Mouse (Mus musculus): ENCODE measurements around the gene H2al1i. TPM values are rescaled to one million over a fixed set of nuclear protein-coding genes. Genes with fewer than 3 reads are reported as not detected.

H2al1i gene
- polyA plus RNA-seq, 1 experiment from 2014 or later: not detected

DNA sequence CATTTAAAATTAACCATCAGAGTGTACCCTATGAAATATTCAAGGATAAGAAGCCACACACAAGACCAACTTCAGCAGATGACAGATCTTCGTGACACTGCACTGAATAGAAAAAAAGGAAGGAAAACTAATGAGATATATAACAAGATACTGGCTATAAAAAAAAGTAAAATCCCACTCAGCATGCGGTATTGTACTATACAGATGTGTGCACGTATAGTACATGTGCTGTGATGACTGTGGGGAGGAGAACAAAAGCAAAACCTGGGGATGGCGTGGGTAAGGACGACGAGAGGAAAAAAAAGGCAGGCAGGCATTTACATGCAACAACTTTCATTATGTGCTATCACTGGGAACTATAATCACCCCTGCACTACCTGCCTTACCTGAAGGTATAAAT is 36.4 kb downstream of the H2al1i start:
- Histone ChIP-seq H3K4me2 (ENCODE audit: low read depth, low read length) (no peak overlapping the region), H3K27me3 (ENCODE audit: control insufficient read depth, insufficient read depth, low read length) (0 out of 2 replicates have a peak, but pooled peaks cover 3% of the 10 kb centered on the region), H3K36me3 (replicated peaks; ENCODE audit: control insufficient read depth, insufficient read depth, low read depth, low read length) (no peaks in the 10 kb centered on the region), H3K27ac (replicated peaks; ENCODE audit: low read depth, low read length) (no peak overlapping the region), H3K9ac (replicated peaks; ENCODE audit: low read length) (no peak overlapping the region), H3K4me1 (ENCODE audit: control insufficient read depth, insufficient read depth, low read length) (no peaks in the 10 kb centered on the region), H3K4me3 (ENCODE audit: low read depth, low read length) (no peak overlapping the region), H3K9me3 (replicated peaks; ENCODE audit: control insufficient read depth, low read length) (no peaks in the 10 kb centered on the region)
- DNase-seq (ENCODE audit: low spot score): no peak
- no peak for ATAC-seq (replicated peaks; ENCODE audit: insufficient number of reproducible peaks, low FRiP score, low TSS enrichment, low read depth)
- WGBS: 84% methylated on average over 6 of the region's 6 CpGs

GRCm38 (mm10) chrX:11361261-11361660 is 36.8 kb downstream of the H2al1i start:
- H3K9me3 ChIP-seq (replicated peaks; ENCODE audit: control insufficient read depth, low read length): no peaks in the 10 kb centered on the region
- no peak overlapping the region for H3K27ac ChIP-seq (replicated peaks; ENCODE audit: low read depth, low read length)
- 83% methylated on average over 2 of the region's 2 CpGs for WGBS
- DNase-seq (ENCODE audit: low spot score) (no peak), ATAC-seq (replicated peaks; ENCODE audit: insufficient number of reproducible peaks, low FRiP score, low TSS enrichment, low read depth) (no peak)
- no peaks in the 10 kb centered on the region for H3K4me1 ChIP-seq (ENCODE audit: control insufficient read depth, insufficient read depth, low read length)
- no peak overlapping the region for H3K4me3 ChIP-seq (ENCODE audit: low read depth, low read length)
- no peak overlapping the region for H3K4me2 ChIP-seq (ENCODE audit: low read depth, low read length)
- H3K36me3 ChIP-seq (replicated peaks; ENCODE audit: control insufficient read depth, insufficient read depth, low read depth, low read length): no peaks in the 10 kb centered on the region
- no peak overlapping the region for H3K9ac ChIP-seq (replicated peaks; ENCODE audit: low read length)
- 0 out of 2 replicates have a peak, but pooled peaks cover 3% of the 10 kb centered on the region for H3K27me3 ChIP-seq (ENCODE audit: control insufficient read depth, insufficient read depth, low read length)

- WGBS: 55% methylated on average over 6 of the region's 6 CpGs
- DNase-seq (ENCODE audit: low spot score): no peak
Observed at GRCm38 (mm10) chrX:11363890-11364289, 39.4 kb downstream of the H2al1i start.

GRCm38 (mm10) chrX:11365151-11365550 is 40.7 kb downstream of the H2al1i start:
- H3K4me3 ChIP-seq (ENCODE audit: low read depth, low read length): no peak overlapping the region
- no peaks in the 10 kb centered on the region for H3K4me1 ChIP-seq (ENCODE audit: control insufficient read depth, insufficient read depth, low read length)
- no peaks in the 10 kb centered on the region for H3K36me3 ChIP-seq (replicated peaks; ENCODE audit: control insufficient read depth, insufficient read depth, low read depth, low read length)
- no peak overlapping the region for H3K9ac ChIP-seq (replicated peaks; ENCODE audit: low read length)
- H3K27ac ChIP-seq (replicated peaks; ENCODE audit: low read depth, low read length): no peak overlapping the region
- WGBS: 53% methylated on average over 12 of the region's 12 CpGs
- ATAC-seq (replicated peaks; ENCODE audit: insufficient number of reproducible peaks, low FRiP score, low TSS enrichment, low read depth) (no peak), DNase-seq (ENCODE audit: low spot score) (peak; percentile 70)
- no peaks in the 10 kb centered on the region for H3K9me3 ChIP-seq (replicated peaks; ENCODE audit: control insufficient read depth, low read length)
- no peak overlapping the region for H3K4me2 ChIP-seq (ENCODE audit: low read depth, low read length)
- H3K27me3 ChIP-seq (ENCODE audit: control insufficient read depth, insufficient read depth, low read length): 0 out of 2 replicates have a peak, but pooled peaks cover 3% of the 10 kb centered on the region

More at GRCm38 (mm10) chrX:11363890-11364289, 39.4 kb downstream of the H2al1i start:
- Histone ChIP-seq H3K4me3 (ENCODE audit: low read depth, low read length) (no peak overlapping the region), H3K9me3 (replicated peaks; ENCODE audit: control insufficient read depth, low read length) (no peaks in the 10 kb centered on the region), H3K4me2 (ENCODE audit: low read depth, low read length) (no peak overlapping the region), H3K4me1 (ENCODE audit: control insufficient read depth, insufficient read depth, low read length) (no peaks in the 10 kb centered on the region), H3K36me3 (replicated peaks; ENCODE audit: control insufficient read depth, insufficient read depth, low read depth, low read length) (no peaks in the 10 kb centered on the region), H3K9ac (replicated peaks; ENCODE audit: low read length) (no peak overlapping the region), H3K27ac (replicated peaks; ENCODE audit: low read depth, low read length) (no peak overlapping the region), H3K27me3 (ENCODE audit: control insufficient read depth, insufficient read depth, low read length) (0 out of 2 replicates have a peak, but pooled peaks cover 3% of the 10 kb centered on the region)
- no peak for ATAC-seq (replicated peaks; ENCODE audit: insufficient number of reproducible peaks, low FRiP score, low TSS enrichment, low read depth)

Other genes starting within 250 kb of the H2al1i start
- not detected in 2 replicates for gene H2al1a, start 25.4 kb upstream of the H2al1i start, polyA plus RNA-seq (2014; fragmentation: Nextera tagmentation; extraction: Ambion mirVana)
- gene H2al1b, start 22.2 kb upstream of the H2al1i start, polyA plus RNA-seq (2014; fragmentation: Nextera tagmentation; extraction: Ambion mirVana): not detected in 2 replicates
- not detected in 2 replicates for gene H2al1c, start 19.0 kb upstream of the H2al1i start, polyA plus RNA-seq (2014; fragmentation: Nextera tagmentation; extraction: Ambion mirVana)
- gene H2al1d, start 15.8 kb upstream of the H2al1i start, polyA plus RNA-seq (2014; fragmentation: Nextera tagmentation; extraction: Ambion mirVana): not detected in 2 replicates
- not detected in 2 replicates for gene H2al1e, start 12.7 kb upstream of the H2al1i start, polyA plus RNA-seq (2014; fragmentation: Nextera tagmentation; extraction: Ambion mirVana)
- gene H2al1f, start 9.5 kb upstream of the H2al1i start, polyA plus RNA-seq (2014; fragmentation: Nextera tagmentation; extraction: Ambion mirVana): not detected in 2 replicates
- gene H2al1g, start 6.4 kb upstream of the H2al1i start, polyA plus RNA-seq (2014; fragmentation: Nextera tagmentation; extraction: Ambion mirVana): not detected in 2 replicates
- gene H2al1h, start 3.2 kb upstream of the H2al1i start, polyA plus RNA-seq (2014; fragmentation: Nextera tagmentation; extraction: Ambion mirVana): not detected in 2 replicates
- not detected in 2 replicates for gene H2al1j, start 3.2 kb downstream of the H2al1i start, polyA plus RNA-seq (2014; fragmentation: Nextera tagmentation; extraction: Ambion mirVana)

All from embryonic facial prominence, embryonic 11.5 days (tissue).